Mouse (Mus musculus) frontal cortex, adult 2 months (tissue): Measurements from ENCODE around the gene Tut1. TPM values are rescaled to one million over a fixed set of nuclear protein-coding genes. Genes with fewer than 3 reads are reported as not detected.
"Not testable (repeated sequence)": the region's sequence is repeated elsewhere in the genome, so short reads cannot be mapped to it uniquely, and the experiment has no call there.

Source experiments
- DNase-seq, 2 experiments: peaks; one replicate each; pipeline ENCODE4 v3.0.0; 2022; ENCODE audit warnings: low spot score in 1 of 2; ENCODE audit errors: extremely low spot score in 1 of 2
- polyA plus RNA-seq: library from polyadenylated mRNA; depleted of rRNA; stranded (reverse); fragments of >200 nt; gene quantifications from 2 replicates; pipeline ENCODE4 v1.2.3, GENCODE M21; 2012; rRNA removed

The Tut1 gene
- polyA plus RNA-seq, 1 experiment, result 19.6 TPM

GRCm38 (mm10) chr19:8999223-8999622 lies 45.6 kb downstream of the Tut1 start:
- no peak for DNase-seq

- not testable (repeated sequence) for DNase-seq
These were observed 53.3 kb downstream of the Tut1 start for GRCm38 (mm10) chr19:9006915-9007314.

Other genes with a start within 250 kb of the Tut1 start
- gene Slc3a2, start 230.5 kb upstream of the Tut1 start, polyA plus RNA-seq, result 183 and 188 TPM in 2 replicates
- 48.9 and 49.2 TPM in 2 replicates for gene Wdr74, start 218.0 kb upstream of the Tut1 start, polyA plus RNA-seq
- gene 1700092M07Rik, start 213.1 kb upstream of the Tut1 start, polyA plus RNA-seq, result 0.34 and 0.92 TPM in 2 replicates
- 111 and 130 TPM in 2 replicates for gene Stx5a, start 212.4 kb upstream of the Tut1 start, polyA plus RNA-seq
- gene Nxf1, start 196.8 kb upstream of the Tut1 start, polyA plus RNA-seq, result 128 and 139 TPM in 2 replicates
- gene Tmem223, start 182.9 kb upstream of the Tut1 start, polyA plus RNA-seq, result 124 and 140 TPM in 2 replicates
- gene Tmem179b, start 179.4 kb upstream of the Tut1 start, polyA plus RNA-seq, result 16.9 and 18.1 TPM in 2 replicates
- gene Taf6l, start 167.4 kb upstream of the Tut1 start, polyA plus RNA-seq, result 15.8 and 17.4 TPM in 2 replicates
- gene Polr2g, start 155.3 kb upstream of the Tut1 start, polyA plus RNA-seq, result 159 and 171 TPM in 2 replicates
- gene Zbtb3, start 151.3 kb upstream of the Tut1 start, polyA plus RNA-seq, result 3.8 and 4.6 TPM in 2 replicates
- gene Ttc9c, start 134.5 kb upstream of the Tut1 start, polyA plus RNA-seq, result 27.2 and 30.9 TPM in 2 replicates
- 92.6 and 96.8 TPM in 2 replicates for gene Hnrnpul2, start 133.8 kb upstream of the Tut1 start, polyA plus RNA-seq
- gene AC129217.1, start 124.1 kb upstream of the Tut1 start, polyA plus RNA-seq, result not detected in 2 replicates
- gene Bscl2, start 116.4 kb upstream of the Tut1 start, polyA plus RNA-seq, result 122 and 130 TPM in 2 replicates
- 248 and 262 TPM in 2 replicates for gene Gng3, start 114.7 kb upstream of the Tut1 start, polyA plus RNA-seq
- 0.96 and 1.2 TPM in 2 replicates for gene Lrrn4cl, start 103.1 kb upstream of the Tut1 start, polyA plus RNA-seq
- gene Ubxn1, start 82.4 kb upstream of the Tut1 start, polyA plus RNA-seq, result 129 and 137 TPM in 2 replicates
- gene Uqcc3, start 72.9 kb upstream of the Tut1 start, polyA plus RNA-seq, result 67.7 and 70.4 TPM in 2 replicates
- 3.7 and 4.0 TPM in 2 replicates for gene Lbhd1, start 70.1 kb upstream of the Tut1 start, polyA plus RNA-seq
- gene Gm49403, start 69.9 kb upstream of the Tut1 start, polyA plus RNA-seq, result not detected in 2 replicates
- gene 1810009A15Rik, start 65.0 kb upstream of the Tut1 start, polyA plus RNA-seq, result 36.6 and 41.3 TPM in 2 replicates
- not detected in 2 replicates for gene Gm49416, start 64.9 kb upstream of the Tut1 start, polyA plus RNA-seq
- 14.8 and 15.8 TPM in 2 replicates for gene Ints5, start 60.8 kb upstream of the Tut1 start, polyA plus RNA-seq
- gene Ganab, start 55.8 kb upstream of the Tut1 start, polyA plus RNA-seq, result 87.7 and 95.2 TPM in 2 replicates
- 190 and 210 TPM in 2 replicates for gene B3gat3, start 33.5 kb upstream of the Tut1 start, polyA plus RNA-seq
- 8.3 and 9.6 TPM in 2 replicates for gene Rom1, start 24.5 kb upstream of the Tut1 start, polyA plus RNA-seq
- 13.9 and 14.1 TPM in 2 replicates for gene Eml3, start 24.3 kb upstream of the Tut1 start, polyA plus RNA-seq
- gene Mta2, start 12.0 kb upstream of the Tut1 start, polyA plus RNA-seq, result 27.6 and 31.0 TPM in 2 replicates
- 257 and 281 TPM in 2 replicates for gene Eef1g, start 13.2 kb downstream of the Tut1 start, polyA plus RNA-seq
- gene Ahnak, start 35.4 kb downstream of the Tut1 start, polyA plus RNA-seq, result 6.8 and 7.5 TPM in 2 replicates
- gene Scgb1a1, start 134.1 kb downstream of the Tut1 start, polyA plus RNA-seq, result 0.42 and 0.44 TPM in 2 replicates
- 83.1 and 90.4 TPM in 2 replicates for gene Asrgl1, start 181.8 kb downstream of the Tut1 start, polyA plus RNA-seq